22 mouse cellular contexts compared by ENCODE assay signal in genomic region chr5:34254309-34254708, GRCm38 (mm10). TPM values are rescaled to one million over a fixed set of nuclear protein-coding genes. Genes with fewer than 3 reads are reported as not detected.
DNase-seq lines count a peak whose midpoint lies in the region; ATAC-seq and TF ChIP-seq lines count a peak whose summit lies in the region.
"Had no signal": no experiment of that assay in that cellular context is flagged by ENCODE, and none has a peak within 500 bp of the region (broad histone marks: within the 10 kb centered on the region; RNA-seq: fewer than 3 reads in every experiment).

No protein-coding gene starts in this region.

- H3K9me3 ChIP-seq in heart, embryonic 14.5 days (ENCODE audit: control insufficient read depth, low read length), result no peaks in the 10 kb centered on the region
- H3K9me3 ChIP-seq: embryonic facial prominence, embryonic 13.5 days; hindbrain, embryonic 15.5 days; intestine, embryonic 15.5 days; limb, embryonic 13.5 days; liver, embryonic 13.5 days had no signal

- no peak for TF ChIP-seq CTCF in left cerebral cortex, adult 2 months (IDR thresholded peaks at IDR 0.05)

- no peak overlapping the region for H3K27ac ChIP-seq in heart, embryonic 14.5 days (replicated peaks in 1 of 2; ENCODE audit: control insufficient read depth in 1 of 2, insufficient read depth in 1 of 2, low read depth in 2 of 2, low read length in 2 of 2)
- peak overlapping the region; percentile 66; the same call in 1 of the 2 replicates for H3K27ac ChIP-seq in left cerebral cortex, adult 2 months
- H3K27ac ChIP-seq: embryonic facial prominence, embryonic 13.5 days; hindbrain, embryonic 15.5 days; intestine, embryonic 15.5 days; limb, embryonic 13.5 days; liver, embryonic 13.5 days; stomach, postnatal 0 days had no signal

- no peak overlapping the region for H3K4me2 ChIP-seq in heart, embryonic 14.5 days (ENCODE audit: low read length)
- H3K4me2 ChIP-seq: embryonic facial prominence, embryonic 13.5 days; hindbrain, embryonic 15.5 days; intestine, embryonic 15.5 days; limb, embryonic 13.5 days; liver, embryonic 13.5 days; lung, embryonic 14.5 days; midbrain, embryonic 11.5 days had no signal

- no peaks in the 10 kb centered on the region for H3K36me3 ChIP-seq in heart, embryonic 14.5 days (ENCODE audit: control insufficient read depth, insufficient read depth, low read length)
- H3K36me3 ChIP-seq: embryonic facial prominence, embryonic 13.5 days; hindbrain, embryonic 15.5 days; intestine, embryonic 15.5 days; limb, embryonic 13.5 days; liver, embryonic 13.5 days had no signal

- no peaks in the 10 kb centered on the region for H3K27me3 ChIP-seq in heart, embryonic 14.5 days (ENCODE audit: control insufficient read depth, insufficient read depth, low read length)
- H3K27me3 ChIP-seq: embryonic facial prominence, embryonic 13.5 days; hindbrain, embryonic 15.5 days; intestine, embryonic 15.5 days; limb, embryonic 13.5 days; liver, embryonic 13.5 days had no signal

- peaks cover 10 to 14% of the 10 kb centered on the region in 2 experiments for H3K4me1 ChIP-seq in heart, embryonic 14.5 days (ENCODE audit: control insufficient read depth in 2 of 2, insufficient read depth in 2 of 2, low read length in 2 of 2)
- H3K4me1 ChIP-seq: liver, embryonic 13.5 days had no signal

- no peak overlapping the region for H3K4me3 ChIP-seq in heart, embryonic 14.5 days (ENCODE audit: control insufficient read depth in 1 of 2, insufficient read depth in 1 of 2, low read depth in 1 of 2, low read length in 2 of 2)
- no peak overlapping the region for H3K4me3 ChIP-seq in left cerebral cortex, adult 2 months
- H3K4me3 ChIP-seq: embryonic facial prominence, embryonic 13.5 days; hindbrain, embryonic 15.5 days; intestine, embryonic 15.5 days; limb, embryonic 13.5 days; liver, embryonic 13.5 days had no signal

- intact Hi-C loops in heart, postnatal 25 days (cut with DNase I), result loop anchor here (2.0 kb wide), 1 partner anchor 46 kb away; no protein-coding TSS in a partner anchor
- intact Hi-C loops in left cerebral cortex, adult 2 months (cut with DNase I), result loop anchor here (5.0 kb wide), 1 partner anchor 42 kb away; no protein-coding TSS in a partner anchor

- no peak for DNase-seq in heart, postnatal 25 days (ENCODE audit: low spot score)
- no peak for DNase-seq in left cerebral cortex, adult 2 months (ENCODE audit: extremely low spot score in 1 of 2, low spot score in 2 of 2)
- no peak for DNase-seq in left cerebral cortex, adult 9 months (ENCODE audit: low spot score in 2 of 2)
- peak; percentile 18 for DNase-seq in thymus, postnatal 25 days
- DNase-seq in right cerebral cortex, adult 2 months (ENCODE audit: low spot score in 2 of 2), result no peak
- DNase-seq: gastrocnemius, postnatal 36 days; heart, postnatal 14 days; kidney, postnatal 4 days; liver, embryonic 13.5 days; lung, embryonic 14.5 days; lung, postnatal 36 days had no signal

- ATAC-seq in heart, embryonic 14.5 days (ENCODE audit: insufficient number of reproducible peaks, insufficient read depth, low FRiP score, low read depth), result 0 out of 2 replicates have a peak, but pooled peaks have one; percentile 29
- ATAC-seq in common myeloid progenitor, adult 5-6 weeks (replicated peaks; ENCODE audit: low read depth, poor library complexity, severe bottlenecking), result 0 out of 2 replicates have a peak, but pooled peaks have one; percentile 15
- ATAC-seq: forebrain, embryonic 14.5 days; intestine, embryonic 15.5 days had no signal

- 59% methylated on average over 8 of the region's 8 CpGs for WGBS in heart, embryonic 14.5 days

- H3K9ac ChIP-seq in heart, embryonic 14.5 days (ENCODE audit: low read length), result no peak overlapping the region
- H3K9ac ChIP-seq: embryonic facial prominence, embryonic 13.5 days; hindbrain, embryonic 15.5 days; intestine, embryonic 15.5 days; limb, embryonic 13.5 days; liver, embryonic 13.5 days; lung, embryonic 14.5 days had no signal

RNA-seq across cellular contexts. Expression of gene Zfyve28, which starts 33.9 kb away (rescaled TPM):
- polyA plus RNA-seq in heart, embryonic 14.5 days (2014; fragmentation: Nextera tagmentation; extraction: Ambion mirVana), result 0.32 and 0.42 TPM in 2 replicates
- total RNA-seq in heart, postnatal 25 days (2021), result under 1 TPM; 0.36 to 0.60 TPM
- total RNA-seq in left cerebral cortex, adult 2 months (2021), result 10 to 100 TPM; 50.2 to 54.2 TPM
- not detected in 2 replicates for total RNA-seq in common myeloid progenitor, adult 5-6 weeks (2017)

RNA-seq across cellular contexts. Expression of gene Cfap99, which starts 34.1 kb away (rescaled TPM):
- 0.09 TPM in 1 of 2 replicates, not detected in the other for polyA plus RNA-seq in heart, embryonic 14.5 days (2014; fragmentation: Nextera tagmentation; extraction: Ambion mirVana)
- total RNA-seq in heart, postnatal 25 days (2021), result not detected
- total RNA-seq in left cerebral cortex, adult 2 months (2021), result 1 to 10 TPM; 1.4 to 1.5 TPM
- total RNA-seq in common myeloid progenitor, adult 5-6 weeks (2017), result not detected in 2 replicates
- total RNA-seq: adrenal gland, adult 18-20 months; gastrocnemius, postnatal 36 days; heart, postnatal 14 days had no signal
- polyA plus RNA-seq: C2C12; embryonic facial prominence, embryonic 13.5 days; hindbrain, embryonic 15.5 days; intestine, embryonic 15.5 days; limb, embryonic 13.5 days; liver, embryonic 13.5 days; lung, embryonic 14.5 days had no signal

Comparison
In these comparisons a context has a peak if more than half of its experiments do, and no peak if none do; other contexts are left out.
1. RNA of gene Zfyve28, which starts 33.9 kb away (total RNA-seq): 50.2 to 54.2 TPM in left cerebral cortex, adult 2 months; 0.36 to 0.60 TPM in heart, postnatal 25 days and not detected in common myeloid progenitor, adult 5-6 weeks; every median in the first group is over 10 times any median in the second.